Mouse (Mus musculus): ENCODE data around the gene 4930595D18Rik. TPM values are rescaled to one million over a fixed set of nuclear protein-coding genes. Genes with fewer than 3 reads are reported as not detected.

Gene 4930595D18Rik
- not detected in 2 replicates for polyA plus RNA-seq (2011; ENCODE audit: insufficient read depth, insufficient read length, low read depth, missing spikeins)

DNA sequence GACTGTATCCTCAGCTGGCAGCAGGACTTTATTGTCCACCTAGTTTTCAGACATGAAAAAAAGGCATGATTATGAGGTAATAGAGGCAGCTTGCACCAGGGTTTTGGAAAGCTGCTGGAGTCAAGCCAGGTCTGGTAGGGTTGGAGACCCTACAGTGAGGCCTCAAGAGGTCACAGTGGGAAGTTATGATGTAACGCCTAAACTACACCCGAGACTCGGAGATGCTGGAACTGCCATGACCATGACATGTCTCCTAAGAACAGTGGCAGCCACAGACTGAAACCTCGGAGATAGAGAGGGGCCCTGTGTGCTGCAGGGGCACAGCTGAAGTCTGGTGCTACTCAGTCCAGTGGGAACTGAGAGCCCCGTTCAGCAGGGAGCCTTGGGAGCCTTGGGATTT lies at the start of gene 4930595D18Rik:
4930595D18Rik (minus strand) TSS at position 16 of the 400 bp plus-strand sequence.
- H3K27me3 ChIP-seq (ENCODE audit: control insufficient read depth, insufficient read depth, low read length, poor library complexity, severe bottlenecking), result no peaks in the 10 kb centered on the region
- H3K9me3 ChIP-seq (replicated peaks; ENCODE audit: control insufficient read depth, insufficient read depth, low read length, poor library complexity, severe bottlenecking), result no peaks in the 10 kb centered on the region
- TF ChIP-seq CTCF (IDR thresholded peaks at IDR 0.05; ENCODE audit: low read depth, low read length), result no peak
- TF ChIP-seq EP300 (IDR thresholded peaks at IDR 0.05; ENCODE audit: insufficient read depth, low read depth, low read length), result no peak
- no peak for TF ChIP-seq POLR2A (IDR thresholded peaks at IDR 0.05; ENCODE audit: insufficient read depth, low read length)
- H3K27ac ChIP-seq (ENCODE audit: insufficient read depth, low read length), result no peak within 1 kb of the TSS
- H3K4me3 ChIP-seq (ENCODE audit: low read depth, low read length), result no peak within 1 kb of the TSS
- no peaks in the 10 kb centered on the region for H3K4me1 ChIP-seq (ENCODE audit: control insufficient read depth, insufficient read depth, low read length)
- no peak within 1 kb of the TSS for H3K9ac ChIP-seq (ENCODE audit: low read depth, poor library complexity, severe bottlenecking)
- no peaks in the 10 kb centered on the region for H3K36me3 ChIP-seq (ENCODE audit: control insufficient read depth, insufficient read depth, low read length, poor library complexity, severe bottlenecking)

DNA sequence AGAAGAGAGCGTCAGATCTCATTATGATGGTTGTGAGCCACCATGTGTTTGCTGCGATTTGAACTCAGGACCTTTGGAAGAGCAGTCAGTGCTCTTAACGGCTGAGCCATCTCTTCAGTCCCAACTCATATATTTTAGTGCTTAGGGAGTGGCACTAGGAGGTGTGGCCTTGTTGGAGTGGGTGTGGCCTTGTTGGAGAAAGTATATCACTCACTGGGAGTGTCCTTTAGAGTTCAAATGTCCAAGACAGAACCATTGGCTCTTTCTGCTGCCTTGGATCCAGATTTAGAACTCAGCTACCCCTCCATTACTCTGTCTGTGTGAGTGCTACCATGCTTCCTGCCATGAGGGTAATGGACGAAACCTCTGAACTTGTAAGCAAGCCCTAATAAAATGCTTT lies 49.5 kb upstream of the 4930595D18Rik start:
- Histone ChIP-seq H3K4me3 (ENCODE audit: low read depth, low read length) (no peak overlapping the region), H3K27me3 (ENCODE audit: control insufficient read depth, insufficient read depth, low read length, poor library complexity, severe bottlenecking) (no peaks in the 10 kb centered on the region), H3K36me3 (ENCODE audit: control insufficient read depth, insufficient read depth, low read length, poor library complexity, severe bottlenecking) (no peaks in the 10 kb centered on the region), H3K4me1 (ENCODE audit: control insufficient read depth, insufficient read depth, low read length) (no peaks in the 10 kb centered on the region), H3K9ac (ENCODE audit: low read depth, poor library complexity, severe bottlenecking) (no peak overlapping the region), H3K27ac (ENCODE audit: insufficient read depth, low read length) (no peak overlapping the region), H3K9me3 (replicated peaks; ENCODE audit: control insufficient read depth, insufficient read depth, low read length, poor library complexity, severe bottlenecking) (no peaks in the 10 kb centered on the region)
- TF ChIP-seq CTCF (IDR thresholded peaks at IDR 0.05; ENCODE audit: low read depth, low read length), result no peak
- no peak for TF ChIP-seq POLR2A (IDR thresholded peaks at IDR 0.05; ENCODE audit: insufficient read depth, low read length)
- no peak for TF ChIP-seq EP300 (IDR thresholded peaks at IDR 0.05; ENCODE audit: insufficient read depth, low read depth, low read length)

GRCm38 (mm10) chr12:111230793-111231192 lies 46.5 kb upstream of the 4930595D18Rik start:
- Histone ChIP-seq H3K4me3 (ENCODE audit: low read depth, low read length) (no peak overlapping the region), H3K4me1 (ENCODE audit: control insufficient read depth, insufficient read depth, low read length) (no peaks in the 10 kb centered on the region), H3K27ac (ENCODE audit: insufficient read depth, low read length) (no peak overlapping the region), H3K9me3 (replicated peaks; ENCODE audit: control insufficient read depth, insufficient read depth, low read length, poor library complexity, severe bottlenecking) (no peaks in the 10 kb centered on the region), H3K27me3 (ENCODE audit: control insufficient read depth, insufficient read depth, low read length, poor library complexity, severe bottlenecking) (no peaks in the 10 kb centered on the region), H3K36me3 (ENCODE audit: control insufficient read depth, insufficient read depth, low read length, poor library complexity, severe bottlenecking) (no peaks in the 10 kb centered on the region), H3K9ac (ENCODE audit: low read depth, poor library complexity, severe bottlenecking) (no peak overlapping the region)
- TF ChIP-seq CTCF (IDR thresholded peaks at IDR 0.05; ENCODE audit: low read depth, low read length) (no peak), POLR2A (IDR thresholded peaks at IDR 0.05; ENCODE audit: insufficient read depth, low read length) (no peak), EP300 (IDR thresholded peaks at IDR 0.05; ENCODE audit: insufficient read depth, low read depth, low read length) (no peak)

GRCm38 (mm10) chr12:111228488-111228887 lies 44.2 kb upstream of the 4930595D18Rik start:
- Histone ChIP-seq H3K9ac (ENCODE audit: low read depth, poor library complexity, severe bottlenecking) (no peak overlapping the region), H3K4me3 (ENCODE audit: low read depth, low read length) (no peak overlapping the region), H3K27ac (ENCODE audit: insufficient read depth, low read length) (no peak overlapping the region), H3K36me3 (ENCODE audit: control insufficient read depth, insufficient read depth, low read length, poor library complexity, severe bottlenecking) (no peaks in the 10 kb centered on the region), H3K4me1 (ENCODE audit: control insufficient read depth, insufficient read depth, low read length) (no peaks in the 10 kb centered on the region), H3K9me3 (replicated peaks; ENCODE audit: control insufficient read depth, insufficient read depth, low read length, poor library complexity, severe bottlenecking) (no peaks in the 10 kb centered on the region), H3K27me3 (ENCODE audit: control insufficient read depth, insufficient read depth, low read length, poor library complexity, severe bottlenecking) (no peaks in the 10 kb centered on the region)
- no peak for TF ChIP-seq EP300 (IDR thresholded peaks at IDR 0.05; ENCODE audit: insufficient read depth, low read depth, low read length)
- no peak for TF ChIP-seq CTCF (IDR thresholded peaks at IDR 0.05; ENCODE audit: low read depth, low read length)
- TF ChIP-seq POLR2A (IDR thresholded peaks at IDR 0.05; ENCODE audit: insufficient read depth, low read length), result no peak

GRCm38 (mm10) chr12:111227410-111227809 lies 43.1 kb upstream of the 4930595D18Rik start:
- no peaks in the 10 kb centered on the region for H3K27me3 ChIP-seq (ENCODE audit: control insufficient read depth, insufficient read depth, low read length, poor library complexity, severe bottlenecking)
- no peak for TF ChIP-seq POLR2A (IDR thresholded peaks at IDR 0.05; ENCODE audit: insufficient read depth, low read length)
- no peak overlapping the region for H3K27ac ChIP-seq (ENCODE audit: insufficient read depth, low read length)
- H3K9me3 ChIP-seq (replicated peaks; ENCODE audit: control insufficient read depth, insufficient read depth, low read length, poor library complexity, severe bottlenecking), result no peaks in the 10 kb centered on the region
- H3K4me3 ChIP-seq (ENCODE audit: low read depth, low read length), result no peak overlapping the region
- no peaks in the 10 kb centered on the region for H3K36me3 ChIP-seq (ENCODE audit: control insufficient read depth, insufficient read depth, low read length, poor library complexity, severe bottlenecking)
- no peak overlapping the region for H3K9ac ChIP-seq (ENCODE audit: low read depth, poor library complexity, severe bottlenecking)
- H3K4me1 ChIP-seq (ENCODE audit: control insufficient read depth, insufficient read depth, low read length), result no peaks in the 10 kb centered on the region

GRCm38 (mm10) chr12:111225197-111225780 lies 41.0 kb upstream of the 4930595D18Rik start:
- no peaks in the 10 kb centered on the region for H3K4me1 ChIP-seq (ENCODE audit: control insufficient read depth, insufficient read depth, low read length)
- TF ChIP-seq POLR2A (IDR thresholded peaks at IDR 0.05; ENCODE audit: insufficient read depth, low read length), result no peak
- no peak for TF ChIP-seq EP300 (IDR thresholded peaks at IDR 0.05; ENCODE audit: insufficient read depth, low read depth, low read length)
- TF ChIP-seq CTCF (IDR thresholded peaks at IDR 0.05; ENCODE audit: low read depth, low read length), result no peak
- no peak overlapping the region for H3K27ac ChIP-seq (ENCODE audit: insufficient read depth, low read length)
- H3K36me3 ChIP-seq (ENCODE audit: control insufficient read depth, insufficient read depth, low read length, poor library complexity, severe bottlenecking), result no peaks in the 10 kb centered on the region
- H3K9me3 ChIP-seq (replicated peaks; ENCODE audit: control insufficient read depth, insufficient read depth, low read length, poor library complexity, severe bottlenecking), result no peaks in the 10 kb centered on the region
- no peak overlapping the region for H3K9ac ChIP-seq (ENCODE audit: low read depth, poor library complexity, severe bottlenecking)
- no peaks in the 10 kb centered on the region for H3K27me3 ChIP-seq (ENCODE audit: control insufficient read depth, insufficient read depth, low read length, poor library complexity, severe bottlenecking)
- H3K4me3 ChIP-seq (ENCODE audit: low read depth, low read length), result no peak overlapping the region
